Mouse (Mus musculus) forebrain, embryonic 15.5 days (tissue): ENCODE measurements around the gene Cxadr. TPM values are rescaled to one million over a fixed set of nuclear protein-coding genes. Genes with fewer than 3 reads are reported as not detected.
"Not testable (repeated sequence)": the region's sequence is repeated elsewhere in the genome, so short reads cannot be mapped to it uniquely, and the experiment has no call there.

Experiments used
- ATAC-seq: fragments of 200-750 bp; cut with Nextera tagmentation; replicated peaks from 2 replicates; pipeline ENCODE4 v1.8.0; 2017; ENCODE audit warnings: mild to moderate bottlenecking, moderate TSS enrichment, moderate library complexity
- H3K27ac ChIP-seq: fragments of 300-500 bp; sonication (generic); replicated peaks from 2 replicates; pipeline ENCODE4 v1.5.1; 2015; ENCODE audit warnings: mild to moderate bottlenecking, inconsistent platforms
- H3K27me3 ChIP-seq: fragments of 300-500 bp; sonication (generic); 2 replicates; pipeline ENCODE4 v1.6.1; 2015; ENCODE audit warnings: inconsistent platforms
- H3K36me3 ChIP-seq: fragments of 300-500 bp; sonication (generic); 2 replicates; pipeline ENCODE4 v1.6.1; 2015; ENCODE audit warnings: mild to moderate bottlenecking, inconsistent platforms
- H3K4me1 ChIP-seq: fragments of 300-500 bp; sonication (generic); 2 replicates; pipeline ENCODE4 v1.6.1; 2015; ENCODE audit warnings: inconsistent platforms
- H3K4me2 ChIP-seq: fragments of 300-500 bp; sonication (generic); replicated peaks from 2 replicates; pipeline ENCODE4 v1.6.1; 2015; ENCODE audit warnings: mild to moderate bottlenecking, inconsistent platforms
- H3K4me3 ChIP-seq: fragments of 300-500 bp; sonication (generic); 2 replicates; pipeline ENCODE4 v1.5.1; 2015; ENCODE audit warnings: mild to moderate bottlenecking, inconsistent platforms
- H3K9ac ChIP-seq: fragments of 300-500 bp; sonication (generic); replicated peaks from 2 replicates; pipeline ENCODE4 v1.6.1; 2015; ENCODE audit warnings: mild to moderate bottlenecking, inconsistent platforms
- H3K9me3 ChIP-seq: fragments of 300-500 bp; sonication (generic); 2 replicates; pipeline ENCODE4 v1.6.1; 2016; ENCODE audit warnings: inconsistent platforms
- WGBS: fragments of 180-500 bp; shearing (Covaris S2); methylation state at CpG from one replicate; pipeline ENCODE4 v1.1.7; 2015; ENCODE audit warnings: mixed read lengths; 5-methylcytosine and 5-hydroxymethylcytosine counted together
- polyA plus RNA-seq: library from polyadenylated mRNA; unstranded; fragments of >200 nt; fragmentation: Nextera tagmentation; extraction: Ambion mirVana; gene quantifications from 2 replicates; pipeline ENCODE4 v1.2.1, GENCODE M21; 2015

The Cxadr gene
- polyA plus RNA-seq, 1 experiment from 2014 or later, result 147 TPM

GRCm38 (mm10) chr16:78341356-78341755, 40.1 kb downstream of the Cxadr start:
- Histone ChIP-seq H3K36me3 (peaks cover 12% of the 10 kb centered on the region), H3K4me3 (no peak overlapping the region), H3K9ac (no peak overlapping the region), H3K9me3 (no peaks in the 10 kb centered on the region), H3K4me1 (no peaks in the 10 kb centered on the region), H3K4me2 (no peak overlapping the region), H3K27ac (no peak overlapping the region), H3K27me3 (no peaks in the 10 kb centered on the region)
- WGBS, result 42% methylated on average over 4 of the region's 4 CpGs
- peak; percentile 46; the same call in 1 of the 2 replicates for ATAC-seq

DNA sequence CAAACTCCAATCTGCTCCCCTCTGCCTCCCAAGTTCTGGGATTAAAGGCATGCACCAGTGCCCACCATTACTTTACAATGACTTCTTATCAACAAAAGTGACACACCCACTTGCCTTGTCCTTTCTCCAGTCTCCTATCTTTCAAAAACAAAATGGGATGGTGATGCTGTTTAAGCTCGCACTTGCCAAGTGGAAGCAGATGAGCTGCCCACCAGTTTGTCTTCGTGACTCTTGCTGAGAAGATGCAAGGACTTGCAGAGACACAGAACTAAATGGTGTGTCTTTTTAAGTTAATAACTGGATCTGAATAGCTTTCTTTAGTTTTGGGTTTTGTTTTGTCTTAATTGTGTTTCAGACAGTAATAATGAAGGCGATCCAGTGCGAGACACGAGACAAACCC, 41.5 kb downstream of the Cxadr start:
- Histone ChIP-seq H3K4me1 (no peaks in the 10 kb centered on the region), H3K4me3 (no peak overlapping the region), H3K9me3 (no peaks in the 10 kb centered on the region), H3K36me3 (peaks cover 7% of the 10 kb centered on the region), H3K27ac (no peak overlapping the region), H3K27me3 (no peaks in the 10 kb centered on the region), H3K9ac (no peak overlapping the region), H3K4me2 (no peak overlapping the region)
- no peak for ATAC-seq
- 86% methylated on average over 5 of the region's 5 CpGs for WGBS

DNA sequence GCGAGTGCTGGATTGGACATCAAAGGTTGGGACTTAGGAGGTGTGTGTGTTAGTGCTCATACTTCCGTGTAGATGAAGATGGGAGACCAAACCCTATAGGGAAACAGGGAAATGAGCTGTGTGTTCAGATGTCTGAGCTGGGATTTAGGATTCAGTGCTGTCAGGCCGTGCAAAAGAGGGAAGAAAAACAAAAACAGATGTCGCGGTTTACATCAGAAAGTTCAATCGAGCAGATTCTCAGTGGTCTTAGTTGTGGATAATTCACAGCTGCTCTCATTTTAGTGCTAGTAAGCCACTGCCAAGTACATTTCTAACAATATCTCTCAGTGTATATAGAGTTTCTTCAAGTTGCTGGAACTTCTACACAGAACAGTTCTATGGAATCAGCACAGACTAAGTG, 42.5 kb downstream of the Cxadr start:
- Histone ChIP-seq H3K9ac (no peak overlapping the region), H3K27me3 (no peaks in the 10 kb centered on the region), H3K4me1 (no peaks in the 10 kb centered on the region), H3K9me3 (no peaks in the 10 kb centered on the region), H3K4me2 (no peak overlapping the region), H3K4me3 (no peak overlapping the region), H3K36me3 (peaks cover 7% of the 10 kb centered on the region), H3K27ac (no peak overlapping the region)
- WGBS, result 79% methylated on average over 6 of the region's 6 CpGs
- ATAC-seq, result no peak

DNA sequence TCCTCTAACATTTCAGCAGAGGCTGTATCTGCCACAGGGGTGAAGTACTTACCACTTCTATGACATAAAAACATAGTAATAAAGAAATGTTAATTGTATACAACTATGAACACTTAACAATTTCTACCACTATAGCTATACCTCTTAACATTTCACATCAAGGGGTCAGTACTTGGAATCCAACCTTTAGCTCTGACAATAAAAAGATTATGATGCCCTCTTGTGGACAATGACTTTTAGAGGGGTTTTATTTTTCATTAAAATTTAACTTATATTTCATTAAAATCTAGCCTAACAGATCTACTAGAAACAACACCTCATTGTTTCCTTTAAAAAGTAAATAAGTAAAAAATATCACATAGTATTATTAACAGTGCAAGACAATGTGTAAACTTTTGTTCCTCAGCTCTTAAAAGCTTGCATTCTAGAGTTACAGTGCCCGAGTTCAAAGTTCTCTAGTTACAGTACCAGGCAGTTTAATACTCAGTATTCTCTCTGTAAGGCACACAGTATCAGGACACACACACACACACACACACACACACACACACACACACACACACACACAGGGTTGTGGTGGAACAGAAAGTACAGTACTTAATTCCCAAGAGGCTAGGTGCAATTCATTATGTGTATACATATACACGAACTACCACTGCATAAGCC, 45.5 kb downstream of the Cxadr start:
- Histone ChIP-seq H3K4me3 (no peak overlapping the region), H3K4me1 (no peaks in the 10 kb centered on the region), H3K9ac (no peak overlapping the region), H3K9me3 (no peaks in the 10 kb centered on the region), H3K4me2 (no peak overlapping the region), H3K36me3 (peaks cover 5% of the 10 kb centered on the region), H3K27me3 (no peaks in the 10 kb centered on the region), H3K27ac (no peak overlapping the region)
- 78% methylated on average over 2 of the region's 2 CpGs for WGBS
- no peak for ATAC-seq

GRCm38 (mm10) chr16:78347328-78347926, 46.1 kb downstream of the Cxadr start:
- H3K9me3 ChIP-seq, result no peaks in the 10 kb centered on the region
- no peak overlapping the region for H3K4me3 ChIP-seq
- no peaks in the 10 kb centered on the region for H3K27me3 ChIP-seq
- ATAC-seq, result no peak
- no peaks in the 10 kb centered on the region for H3K4me1 ChIP-seq
- H3K9ac ChIP-seq, result no peak overlapping the region
- H3K4me2 ChIP-seq, result no peak overlapping the region
- H3K36me3 ChIP-seq, result peaks cover 5% of the 10 kb centered on the region
- WGBS, result 81% methylated on average over 13 of the region's 13 CpGs
- H3K27ac ChIP-seq, result no peak overlapping the region

- no peak overlapping the region for H3K4me3 ChIP-seq
- H3K4me1 ChIP-seq, result no peaks in the 10 kb centered on the region
- H3K9ac ChIP-seq, result no peak overlapping the region
- no peak for ATAC-seq
- H3K36me3 ChIP-seq, result 0 out of 2 replicates have a peak, but pooled peaks cover 6% of the 10 kb centered on the region
- H3K27ac ChIP-seq, result no peak overlapping the region
- no peaks in the 10 kb centered on the region for H3K9me3 ChIP-seq
- H3K27me3 ChIP-seq, result no peaks in the 10 kb centered on the region
- no peak overlapping the region for H3K4me2 ChIP-seq
- 92% methylated on average over 3 of the region's 3 CpGs for WGBS
Observed at GRCm38 (mm10) chr16:78357757-78358156, 56.5 kb downstream of the Cxadr start.

DNA sequence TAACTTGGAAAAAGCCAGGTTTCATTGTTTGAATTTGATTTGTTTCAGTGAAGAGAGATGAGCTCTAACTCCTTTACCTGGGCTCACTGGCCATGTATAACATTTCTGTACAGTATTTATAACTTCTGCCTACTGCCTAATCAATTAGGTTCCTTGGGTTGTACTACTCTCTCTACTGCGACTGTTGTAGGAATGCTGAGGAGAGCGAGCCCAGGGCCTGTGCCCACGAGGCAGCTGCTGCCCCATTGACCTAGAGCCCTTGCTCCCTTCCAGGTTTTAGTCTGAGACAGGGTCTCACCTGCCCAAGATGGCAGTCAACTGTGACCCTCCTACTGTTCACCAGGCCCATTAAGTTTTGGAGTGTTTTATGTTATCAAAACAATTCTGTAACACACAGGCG, 60.2 kb downstream of the Cxadr start:
- H3K9me3 ChIP-seq, result no peaks in the 10 kb centered on the region
- H3K4me1 ChIP-seq, result no peaks in the 10 kb centered on the region
- peaks cover 15% of the 10 kb centered on the region; the same call in 1 of the 2 replicates for H3K36me3 ChIP-seq
- ATAC-seq, result no peak
- H3K27ac ChIP-seq, result no peak overlapping the region
- no peak overlapping the region for H3K4me3 ChIP-seq
- no peaks in the 10 kb centered on the region for H3K27me3 ChIP-seq
- no peak overlapping the region for H3K4me2 ChIP-seq
- no peak overlapping the region for H3K9ac ChIP-seq
- WGBS, result 89% methylated on average over 4 of the region's 4 CpGs

GRCm38 (mm10) chr16:78364554-78364953, 63.3 kb downstream of the Cxadr start:
- H3K4me1 ChIP-seq, H3K4me2 ChIP-seq, H3K9me3 ChIP-seq, H3K27ac ChIP-seq, H3K27me3 ChIP-seq, H3K4me3 ChIP-seq, ATAC-seq, H3K9ac ChIP-seq: not testable (repeated sequence)
- 93% methylated on average over 9 of the region's 9 CpGs for WGBS
- peaks cover 17% of the 10 kb centered on the region for H3K36me3 ChIP-seq

DNA sequence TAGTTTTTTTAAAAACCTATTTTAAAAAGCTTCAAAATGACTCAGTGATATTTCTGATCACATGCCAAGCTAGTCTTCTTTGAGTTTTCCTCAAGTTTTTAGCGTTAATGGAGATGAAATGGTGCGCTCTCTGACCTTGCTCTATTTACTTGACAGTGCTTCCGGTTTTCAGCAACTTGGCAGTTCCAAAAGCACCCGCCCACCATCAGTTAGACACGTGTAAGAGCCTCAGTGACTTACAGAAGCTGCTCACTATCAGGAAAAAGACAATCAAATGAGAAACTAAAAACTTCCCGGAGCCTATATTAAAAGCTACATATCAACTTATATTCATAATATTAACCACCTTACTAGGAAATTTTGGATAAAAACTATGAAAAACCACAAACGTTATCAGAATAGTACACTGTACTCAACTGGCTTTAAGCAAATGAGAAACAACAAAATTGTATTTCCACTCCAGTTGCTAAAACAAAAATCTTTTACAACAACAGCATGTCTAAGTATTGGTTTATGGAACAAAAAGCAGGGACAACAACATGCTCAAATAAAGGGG, 70.3 kb downstream of the Cxadr start:
- Histone ChIP-seq H3K4me1 (peaks cover 5% of the 10 kb centered on the region), H3K27ac (no peak overlapping the region), H3K9me3 (no peaks in the 10 kb centered on the region), H3K36me3 (peaks cover 5% of the 10 kb centered on the region), H3K27me3 (no peaks in the 10 kb centered on the region), H3K9ac (no peak overlapping the region), H3K4me2 (no peak overlapping the region), H3K4me3 (no peak overlapping the region)
- WGBS, result 80% methylated on average over 7 of the region's 7 CpGs
- no peak for ATAC-seq

GRCm38 (mm10) chr16:78372786-78373185, 71.5 kb downstream of the Cxadr start:
- H3K4me3 ChIP-seq, result no peak overlapping the region
- WGBS, result 84% methylated on average over 5 of the region's 5 CpGs
- no peak overlapping the region for H3K4me2 ChIP-seq
- H3K4me1 ChIP-seq, result peaks cover 5% of the 10 kb centered on the region
- peaks cover 2% of the 10 kb centered on the region; the same call in 1 of the 2 replicates for H3K36me3 ChIP-seq
- no peak overlapping the region for H3K27ac ChIP-seq
- H3K27me3 ChIP-seq, result no peaks in the 10 kb centered on the region
- H3K9me3 ChIP-seq, result no peaks in the 10 kb centered on the region
- ATAC-seq, result no peak
- H3K9ac ChIP-seq, result no peak overlapping the region

DNA sequence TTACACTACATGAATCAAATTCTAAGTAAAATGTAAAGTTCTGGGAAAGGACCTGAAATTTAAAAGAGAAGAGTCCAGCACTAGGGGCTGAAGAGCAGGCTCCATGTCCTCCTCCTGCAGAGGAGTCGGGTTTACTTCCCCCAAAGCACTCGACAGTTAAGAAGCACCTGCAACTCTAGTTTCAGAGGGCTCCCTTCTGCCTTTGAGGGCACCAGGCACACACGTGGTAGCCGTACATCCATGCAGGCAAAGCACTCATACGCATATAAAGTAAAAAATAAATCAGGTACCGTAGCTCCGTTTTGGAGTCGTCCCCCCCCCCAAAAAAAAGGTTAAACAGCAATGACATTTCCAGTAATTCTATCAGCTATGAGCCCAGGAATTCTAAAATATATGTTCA, 72.5 kb downstream of the Cxadr start:
- H3K4me2 ChIP-seq, result no peak overlapping the region
- 82% methylated on average over 8 of the region's 8 CpGs for WGBS
- no peaks in the 10 kb centered on the region for H3K27me3 ChIP-seq
- H3K4me3 ChIP-seq, result no peak overlapping the region
- no peak overlapping the region for H3K27ac ChIP-seq
- H3K36me3 ChIP-seq, result no peaks in the 10 kb centered on the region; the same call in 1 of the 2 replicates
- H3K9ac ChIP-seq, result no peak overlapping the region
- no peaks in the 10 kb centered on the region for H3K9me3 ChIP-seq
- no peak for ATAC-seq
- H3K4me1 ChIP-seq, result peaks cover 5% of the 10 kb centered on the region

GRCm38 (mm10) chr16:78375222-78375621, 73.9 kb downstream of the Cxadr start:
- Histone ChIP-seq H3K4me3 (peak overlapping the region; percentile 96), H3K27ac (no peak overlapping the region), H3K27me3 (no peaks in the 10 kb centered on the region), H3K9me3 (no peaks in the 10 kb centered on the region), H3K4me2 (peak overlapping the region; percentile 63), H3K9ac (no peak overlapping the region), H3K4me1 (peaks cover 5% of the 10 kb centered on the region), H3K36me3 (no peaks in the 10 kb centered on the region)
- 47% methylated on average over 10 of the region's 10 CpGs for WGBS
- ATAC-seq, result no peak
